Mouse (Mus musculus): ENCODE measurements around the gene Dpp3. TPM values are rescaled to one million over a fixed set of nuclear protein-coding genes. Genes with fewer than 3 reads are reported as not detected.

The Dpp3 gene
- total and polyA plus RNA-seq, 3 experiments = 58.7 to 82.7 TPM; not detected in 1

DNA sequence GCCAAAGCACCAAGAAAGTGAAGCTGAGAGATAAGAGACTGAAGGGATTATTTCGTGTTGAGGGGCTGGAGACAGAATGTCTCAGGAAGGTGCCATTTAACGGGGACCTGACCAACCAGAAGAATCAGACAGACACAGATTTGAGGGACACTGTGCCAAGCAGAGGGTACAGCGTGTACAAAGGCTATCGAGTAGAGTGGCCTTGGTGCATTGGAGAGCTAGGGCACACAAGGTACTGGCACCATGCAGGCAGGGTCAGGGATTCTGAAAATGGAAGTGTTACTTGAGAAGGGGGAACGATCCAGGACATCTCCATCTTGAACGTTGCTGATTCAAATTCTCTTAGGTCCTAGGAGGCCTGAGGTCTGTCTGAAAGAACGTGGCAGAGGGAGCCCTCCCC is 18.7 kb downstream of the Dpp3 start:
- H3K27ac ChIP-seq (ENCODE audit: control insufficient read depth, low read depth, low read length) = no peak overlapping the region
- H3K4me1 ChIP-seq (ENCODE audit: control insufficient read depth in 1 of 2, insufficient read depth in 2 of 2, low read length in 2 of 2) = no peaks in the 10 kb centered on the region
- TF ChIP-seq MYB (IDR thresholded peaks at IDR 0.05; ENCODE audit: low read depth, low read length) = no peak
- TF ChIP-seq USF2 (IDR thresholded peaks at IDR 0.05; ENCODE audit: borderline replicate concordance in 1 of 2, insufficient read depth in 1 of 2, low read depth in 1 of 2, low read length in 2 of 2) = no peak
- no peak for TF ChIP-seq ZMIZ1 (IDR thresholded peaks at IDR 0.05; ENCODE audit: low read depth, low read length)
- no peak for TF ChIP-seq POLR2AphosphoS2 (IDR thresholded peaks at IDR 0.05; ENCODE audit: low read length)
- no peak for TF ChIP-seq TBP (IDR thresholded peaks at IDR 0.05; ENCODE audit: low read depth, low read length)
- no peak for TF ChIP-seq POLR2AphosphoS5 (IDR thresholded peaks at IDR 0.05; ENCODE audit: borderline replicate concordance, low read depth, low read length)
- TF ChIP-seq GABPA (IDR thresholded peaks at IDR 0.05; ENCODE audit: low read depth, low read length) = no peak
- no peak for TF ChIP-seq CHD2 (IDR thresholded peaks at IDR 0.05; ENCODE audit: low read length)
- TF ChIP-seq CTCF (IDR thresholded peaks at IDR 0.05 in 2 of 3, conservative IDR thresholded peaks at IDR 0.05 in 1 of 3; ENCODE audit: control insufficient read depth in 1 of 3, insufficient read depth in 1 of 3, low read depth in 2 of 3, low read length in 3 of 3, poor library complexity in 1 of 3, severe bottlenecking in 1 of 3) = no peak
- no peak for TF ChIP-seq ZC3H11A (IDR thresholded peaks at IDR 0.05; ENCODE audit: low read depth, low read length)
- no peak for TF ChIP-seq CHD1 (IDR thresholded peaks at IDR 0.05; ENCODE audit: low read depth, low read length)
- TF ChIP-seq ZKSCAN1 (IDR thresholded peaks at IDR 0.05; ENCODE audit: low read depth, low read length) = no peak
- no peak for TF ChIP-seq MAZ (IDR thresholded peaks at IDR 0.05; ENCODE audit: low read depth, low read length)
- no peaks in the 10 kb centered on the region for H3K36me3 ChIP-seq (ENCODE audit: control insufficient read depth in 1 of 2, insufficient read depth in 2 of 2, low read length in 2 of 2)
- H3K9ac ChIP-seq (ENCODE audit: control insufficient read depth, low read depth, low read length, poor library complexity, severe bottlenecking) = no peak overlapping the region
- no peaks in the 10 kb centered on the region for H3K27me3 ChIP-seq (ENCODE audit: control insufficient read depth in 1 of 2, insufficient read depth in 2 of 2, low read length in 2 of 2)
- no peak for DNase-seq (ENCODE audit: low read depth, low spot score)
- no peak overlapping the region for H3K4me3 ChIP-seq (ENCODE audit: control insufficient read depth in 1 of 2, insufficient read depth in 1 of 2, low read depth in 2 of 2, low read length in 2 of 2)
- H3K79me2 ChIP-seq (ENCODE audit: control insufficient read depth, insufficient read depth, low read length, poor library complexity) = no peaks in the 10 kb centered on the region
- no peaks in the 10 kb centered on the region for H3K9me3 ChIP-seq (replicated peaks; ENCODE audit: insufficient read depth, low read length)

DNA sequence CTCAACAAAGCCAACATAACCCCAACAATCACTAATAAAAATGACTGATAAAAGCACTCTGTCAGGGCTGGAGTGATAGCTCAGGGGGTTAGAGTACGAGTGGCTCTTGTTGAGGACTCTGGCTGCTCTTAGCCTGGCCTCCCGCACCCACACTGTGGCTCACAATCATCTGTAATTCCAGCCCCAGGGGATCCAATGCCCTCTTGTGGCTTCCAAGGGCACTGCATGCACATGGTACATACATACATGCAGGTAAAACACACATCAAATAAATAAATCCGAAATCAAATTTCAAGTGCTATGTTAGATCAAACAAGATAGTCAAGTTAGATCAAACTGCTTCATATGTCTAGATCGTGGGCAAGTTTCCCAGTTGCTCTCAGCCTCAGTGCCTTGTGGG is 20.0 kb downstream of the Dpp3 start:
- Histone ChIP-seq H3K9me3 (replicated peaks; ENCODE audit: insufficient read depth, low read length) (no peaks in the 10 kb centered on the region), H3K79me2 (ENCODE audit: control insufficient read depth, insufficient read depth, low read length, poor library complexity) (no peaks in the 10 kb centered on the region), H3K4me1 (ENCODE audit: control insufficient read depth in 1 of 2, insufficient read depth in 2 of 2, low read length in 2 of 2) (no peaks in the 10 kb centered on the region), H3K36me3 (ENCODE audit: control insufficient read depth in 1 of 2, insufficient read depth in 2 of 2, low read length in 2 of 2) (no peaks in the 10 kb centered on the region), H3K4me3 (ENCODE audit: control insufficient read depth in 1 of 2, insufficient read depth in 1 of 2, low read depth in 2 of 2, low read length in 2 of 2) (no peak overlapping the region), H3K27ac (ENCODE audit: control insufficient read depth, low read depth, low read length) (no peak overlapping the region), H3K27me3 (ENCODE audit: control insufficient read depth in 1 of 2, insufficient read depth in 2 of 2, low read length in 2 of 2) (no peaks in the 10 kb centered on the region), H3K9ac (ENCODE audit: control insufficient read depth, low read depth, low read length, poor library complexity, severe bottlenecking) (no peak overlapping the region)
- TF ChIP-seq BHLHE40 (IDR thresholded peaks at IDR 0.05; ENCODE audit: borderline replicate concordance, low read depth, low read length) (no peak), RCOR1 (IDR thresholded peaks at IDR 0.05; ENCODE audit: low read depth, low read length) (no peak), RAD21 (IDR thresholded peaks at IDR 0.05; ENCODE audit: low read depth, low read length) (peak; percentile 62), TBP (IDR thresholded peaks at IDR 0.05; ENCODE audit: low read depth, low read length) (no peak), CHD1 (IDR thresholded peaks at IDR 0.05; ENCODE audit: low read depth, low read length) (no peak), SMC3 (IDR thresholded peaks at IDR 0.05; ENCODE audit: low read depth, low read length) (peak; percentile 85), MYB (IDR thresholded peaks at IDR 0.05; ENCODE audit: low read depth, low read length) (no peak), CTCF (IDR thresholded peaks at IDR 0.05 in 2 of 3, conservative IDR thresholded peaks at IDR 0.05 in 1 of 3; ENCODE audit: control insufficient read depth in 1 of 3, insufficient read depth in 1 of 3, low read depth in 2 of 3, low read length in 3 of 3, poor library complexity in 1 of 3, severe bottlenecking in 1 of 3) (peak; percentile 71 to 90 (median 82)), ZC3H11A (IDR thresholded peaks at IDR 0.05; ENCODE audit: low read depth, low read length) (peak; percentile 38; the same call in 1 of the 2 replicates)
- peak; percentile 68 for DNase-seq (ENCODE audit: low read depth, low spot score)

Measured in MEL (cell line).